Mouse (Mus musculus) gastrocnemius, adult 18-20 months (tissue): Measurements from ENCODE around the gene Tmem107. TPM values are rescaled to one million over a fixed set of nuclear protein-coding genes. Genes with fewer than 3 reads are reported as not detected.

Experiments used
- DNase-seq: peaks from one replicate; pipeline ENCODE4 v3.0.0; 2021; ENCODE audit warnings: low spot score
- total RNA-seq, 2 experiments: library from RNA; stranded (reverse); gene quantifications; 2 replicates each; pipeline ENCODE4 v1.2.3; 2021

Gene Tmem107
- total RNA-seq, 2 experiments from 2014 or later: 3.5 to 3.7 TPM

DNA sequence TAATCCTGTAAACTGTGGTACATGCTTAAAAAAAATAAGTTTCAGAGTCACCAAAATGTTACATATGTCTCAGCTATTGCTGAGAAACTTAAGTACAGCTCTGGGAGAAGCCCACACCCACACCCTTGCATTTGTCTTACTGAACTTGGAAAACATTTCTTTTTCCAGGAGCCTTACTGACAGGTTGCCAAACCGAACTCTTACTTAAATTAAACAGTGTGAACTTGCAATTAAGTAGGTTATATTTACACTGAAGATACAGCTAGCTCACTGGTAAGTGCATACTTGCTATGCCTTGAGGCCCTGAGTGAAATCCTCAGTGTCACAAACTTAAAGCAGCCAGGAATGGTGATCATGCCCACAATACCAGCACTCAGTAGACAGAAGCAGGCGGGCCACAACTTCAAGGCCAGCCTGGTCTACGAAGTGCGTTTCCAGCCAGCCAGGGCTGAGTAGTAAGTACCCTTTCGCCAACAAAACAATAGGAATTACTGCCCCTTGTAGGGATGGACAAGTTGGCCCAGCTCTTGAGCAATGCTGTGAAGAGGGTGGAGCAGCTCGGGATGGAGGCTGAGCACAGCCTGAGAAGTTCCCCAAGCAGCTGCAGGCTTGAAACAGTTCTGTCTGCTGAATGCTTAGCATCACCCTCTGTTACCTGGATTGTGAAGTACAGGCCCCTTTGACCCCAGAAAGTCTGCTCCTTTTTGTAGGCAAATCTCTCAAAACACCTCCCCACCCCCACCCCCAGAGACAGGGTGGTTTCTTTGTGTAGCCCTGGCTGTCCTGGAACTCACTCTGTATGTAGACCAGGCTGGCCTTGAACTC is 3.6 kb downstream of the Tmem107 start:
- DNase-seq: no peak

DNA sequence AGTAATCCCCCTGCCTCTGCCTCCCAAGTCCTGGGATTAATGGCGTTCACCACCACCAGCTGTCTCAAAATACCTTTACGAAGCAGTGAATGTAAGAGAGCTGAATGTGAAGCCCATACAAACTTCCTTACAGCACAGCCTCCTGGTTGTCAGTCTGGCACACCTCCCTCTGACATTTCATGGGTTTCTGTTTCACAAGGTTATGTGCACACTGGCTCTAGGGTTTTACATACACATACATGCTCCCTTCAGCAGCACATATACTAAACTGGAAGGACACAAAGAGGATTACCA is 4.1 kb downstream of the Tmem107 start:
- no peak for DNase-seq

DNA sequence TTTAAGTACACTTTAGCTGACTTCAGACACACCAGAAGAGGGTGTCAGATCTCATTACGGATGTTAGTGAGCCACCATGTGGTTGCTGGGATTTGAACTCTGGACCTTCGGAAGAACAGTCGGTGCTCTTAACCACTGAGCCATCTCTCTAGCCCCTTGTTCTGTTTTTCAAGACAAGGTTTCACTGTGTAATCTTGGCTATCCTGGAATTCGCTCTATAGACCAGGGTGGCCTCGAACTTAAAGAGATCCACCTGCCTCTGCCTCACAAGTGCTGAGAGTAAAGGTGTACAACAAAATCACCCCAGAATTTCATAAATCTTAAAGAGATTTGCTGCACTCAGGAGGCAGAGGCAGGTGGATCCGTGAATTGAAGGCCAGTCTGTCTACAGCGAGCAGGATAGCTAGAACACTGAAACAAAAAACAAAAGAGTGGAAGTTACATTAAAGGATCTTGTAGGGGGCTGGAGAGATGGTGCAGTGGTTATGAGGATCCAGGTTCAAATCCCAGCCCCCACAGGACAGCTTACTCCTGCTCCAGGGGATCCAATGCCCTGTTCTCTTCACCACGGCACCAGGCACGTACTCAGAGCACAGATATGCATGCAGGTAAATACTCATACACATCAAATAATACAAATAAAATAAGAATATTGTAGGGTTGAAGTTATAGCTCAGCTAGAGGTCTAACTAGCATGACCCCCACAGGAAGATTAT is 5.3 kb downstream of the Tmem107 start:
- DNase-seq: no peak

GRCm38 (mm10) chr11:69076572-69076971 is 6.0 kb downstream of the Tmem107 start:
- DNase-seq: no peak

DNA sequence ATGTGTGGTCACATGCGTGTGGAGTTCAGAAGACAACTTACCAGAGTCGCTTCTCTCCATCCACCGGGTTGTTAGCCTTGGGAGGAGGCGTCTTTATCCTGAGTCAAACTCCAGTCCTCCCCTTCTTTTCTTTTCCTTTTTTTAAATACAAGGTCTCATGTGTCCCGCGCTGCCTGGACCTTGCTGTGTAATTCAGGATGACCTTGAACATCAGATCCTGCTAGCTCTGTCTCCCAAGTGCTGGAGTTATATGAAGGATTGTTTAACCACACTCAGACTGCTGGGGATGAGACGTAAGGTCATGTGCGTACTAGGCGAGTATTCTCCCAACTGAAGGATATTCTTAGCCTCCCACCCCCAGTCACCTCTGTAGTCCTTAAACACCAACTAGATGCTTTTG is 6.7 kb downstream of the Tmem107 start:
- DNase-seq: no peak

GRCm38 (mm10) chr11:69078041-69078440 is 7.4 kb downstream of the Tmem107 start:
- no peak for DNase-seq

GRCm38 (mm10) chr11:69078805-69079438 is 8.3 kb downstream of the Tmem107 start:
- peak; percentile 23 for DNase-seq

DNA sequence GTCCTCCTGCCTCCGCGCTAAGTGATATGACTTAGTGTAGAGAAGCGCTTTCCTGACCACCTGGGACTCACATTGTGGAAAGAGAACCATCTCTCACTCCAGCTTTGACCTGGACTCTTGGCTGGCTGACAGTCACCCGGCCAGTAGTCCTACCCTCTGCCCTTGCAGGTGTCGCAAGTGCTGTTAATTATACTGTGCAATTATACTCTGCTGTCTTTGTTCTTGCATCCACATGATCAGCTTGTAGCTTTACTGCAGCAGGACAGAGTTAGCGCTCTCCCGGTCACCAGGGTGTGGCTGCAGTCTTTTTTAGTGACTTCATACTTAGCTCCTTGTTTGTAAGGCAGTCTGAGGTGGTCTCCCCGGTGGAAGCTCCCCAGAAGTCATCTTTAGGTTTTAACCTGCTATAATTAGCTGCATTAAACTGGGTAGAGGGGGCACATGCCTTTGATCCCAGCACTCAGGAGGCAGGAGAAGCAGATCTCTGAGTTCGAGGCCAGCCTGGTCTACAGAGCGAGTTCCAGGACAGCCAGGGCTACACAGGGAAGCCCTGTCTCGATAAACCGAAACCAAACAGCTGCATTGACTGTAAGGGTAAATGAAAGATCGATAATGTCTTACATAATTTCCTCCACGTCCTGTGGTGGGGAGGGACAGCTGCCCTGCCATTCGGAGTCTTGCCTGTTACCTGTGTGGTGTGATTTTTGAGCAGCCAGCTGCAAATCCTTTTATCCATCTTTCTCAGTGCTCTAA is 9.7 kb downstream of the Tmem107 start:
- DNase-seq: no peak

DNA sequence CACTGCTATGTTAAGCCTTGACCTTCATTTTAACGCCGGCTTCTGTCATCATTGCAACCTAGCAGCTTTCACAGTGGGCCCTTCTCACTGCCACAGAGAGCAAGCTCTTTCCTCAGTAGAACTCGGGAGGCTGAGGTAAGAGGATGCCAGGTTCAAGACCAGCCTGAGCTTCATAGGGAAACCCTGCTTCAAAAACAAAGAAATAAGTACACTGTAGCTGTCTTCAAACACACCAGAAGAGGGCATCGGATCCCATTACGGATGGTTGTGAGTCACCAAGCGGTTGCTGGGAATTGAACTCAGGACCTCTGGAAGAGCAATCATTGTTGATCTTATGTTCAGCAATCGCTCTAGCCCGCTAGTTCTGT is 10.2 kb downstream of the Tmem107 start:
- no peak for DNase-seq

DNA sequence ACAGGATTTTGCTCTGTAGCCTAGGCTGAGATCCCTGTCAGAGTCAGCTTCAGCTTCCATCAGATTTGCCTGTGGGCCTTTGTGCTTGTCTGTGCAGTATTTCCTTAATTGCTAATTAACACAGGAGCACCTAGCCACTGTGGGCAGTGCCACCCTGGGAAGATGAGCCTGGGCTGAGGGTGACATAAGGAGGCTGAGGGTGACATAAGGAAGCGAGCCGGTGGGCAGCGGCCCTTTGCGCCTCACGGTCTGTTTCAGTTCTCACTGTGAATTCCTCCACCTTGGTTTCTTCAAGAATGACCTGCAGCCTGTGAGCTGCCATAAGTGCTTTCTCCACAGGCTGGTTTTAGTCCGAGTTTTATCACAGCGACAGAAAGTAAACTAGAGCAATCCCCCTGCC is 11.0 kb downstream of the Tmem107 start:
- DNase-seq: no peak

DNA sequence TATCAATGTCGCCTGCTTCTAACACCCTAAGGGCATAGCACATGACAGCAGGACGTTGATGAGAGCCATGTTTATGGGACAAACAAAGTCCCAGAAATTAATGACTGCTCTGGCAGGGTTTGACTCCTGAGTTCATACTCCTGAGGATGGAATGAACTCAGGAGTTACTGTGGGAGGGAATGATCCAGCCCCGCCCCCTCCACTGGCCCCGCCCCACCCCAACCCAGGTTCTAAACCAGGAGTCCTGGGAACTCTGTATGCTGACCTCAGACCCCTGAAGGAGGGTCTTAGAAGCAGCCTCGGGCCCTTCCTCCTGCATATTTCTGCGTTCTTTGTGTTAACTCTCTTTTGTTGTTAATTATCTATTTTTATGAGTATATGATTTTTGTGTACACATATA is 15.0 kb downstream of the Tmem107 start:
- no peak for DNase-seq

- peak; percentile 23 for DNase-seq
These were observed 15.8 kb downstream of the Tmem107 start for GRCm38 (mm10) chr11:69086390-69086789.

DNA sequence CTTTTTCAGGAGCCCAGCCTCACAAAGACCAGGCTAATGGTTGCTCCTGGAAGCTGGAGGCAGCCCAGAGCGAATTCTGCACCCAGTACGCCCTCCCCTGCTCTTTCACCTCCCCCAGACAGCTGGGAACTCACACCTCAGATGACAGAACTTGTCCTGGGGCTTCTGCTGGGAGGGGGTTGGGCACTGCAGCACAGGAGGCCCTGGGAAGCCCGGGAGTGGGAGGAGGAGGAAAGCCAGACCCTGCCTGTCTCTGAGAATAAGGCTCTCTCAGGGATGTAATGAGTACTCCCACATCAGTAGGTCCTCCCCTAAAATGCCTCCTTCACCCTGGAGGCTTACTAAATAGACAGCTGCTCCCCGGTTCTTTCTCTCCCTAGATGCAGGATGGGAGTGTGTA is 16.5 kb downstream of the Tmem107 start:
- no peak for DNase-seq

GRCm38 (mm10) chr11:69087597-69087996 is 17.0 kb downstream of the Tmem107 start:
- no peak for DNase-seq

DNA sequence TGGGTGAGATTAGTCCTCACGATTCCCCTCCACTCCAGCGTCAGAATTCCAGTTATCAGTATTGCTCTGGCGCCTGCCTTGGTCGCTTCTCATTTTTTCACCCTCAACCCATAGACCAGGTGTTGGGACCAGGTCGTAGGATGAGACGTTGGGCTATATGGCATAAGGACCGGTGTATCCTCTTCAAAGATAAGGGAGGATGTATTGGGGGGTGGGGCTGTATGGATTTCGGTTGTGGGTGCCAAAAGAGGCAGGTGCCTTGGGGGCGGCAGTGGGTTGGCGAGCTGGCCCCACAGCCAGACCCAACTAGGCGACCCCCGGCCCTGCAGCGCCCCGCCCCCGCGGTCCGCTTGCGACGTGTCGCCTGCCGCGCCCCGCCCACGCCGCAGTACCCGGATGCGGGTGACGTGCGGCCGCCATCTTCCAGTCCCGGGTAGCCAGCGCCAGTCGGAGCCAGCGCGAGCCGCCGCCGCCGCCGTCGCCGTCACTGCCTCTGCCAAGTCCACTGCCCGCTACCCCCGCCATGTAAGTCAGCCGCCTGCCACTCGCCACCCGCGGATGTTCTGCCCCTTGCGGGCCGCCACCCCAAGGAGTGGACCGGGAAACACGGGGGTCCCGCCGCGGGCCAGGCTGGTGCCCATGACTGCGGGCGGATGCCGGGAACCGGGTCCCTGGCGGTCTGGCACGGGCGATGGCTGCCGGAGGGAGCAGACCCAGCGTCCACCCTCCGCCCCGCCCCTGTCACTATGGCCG is 17.7 kb downstream of the Tmem107 start, which contains the start of gene Vamp2:
Gene Vamp2, plus strand, starts transcription at position 388 of the 753 bp plus-strand sequence.
- DNase-seq: peak; percentile 89

DNA sequence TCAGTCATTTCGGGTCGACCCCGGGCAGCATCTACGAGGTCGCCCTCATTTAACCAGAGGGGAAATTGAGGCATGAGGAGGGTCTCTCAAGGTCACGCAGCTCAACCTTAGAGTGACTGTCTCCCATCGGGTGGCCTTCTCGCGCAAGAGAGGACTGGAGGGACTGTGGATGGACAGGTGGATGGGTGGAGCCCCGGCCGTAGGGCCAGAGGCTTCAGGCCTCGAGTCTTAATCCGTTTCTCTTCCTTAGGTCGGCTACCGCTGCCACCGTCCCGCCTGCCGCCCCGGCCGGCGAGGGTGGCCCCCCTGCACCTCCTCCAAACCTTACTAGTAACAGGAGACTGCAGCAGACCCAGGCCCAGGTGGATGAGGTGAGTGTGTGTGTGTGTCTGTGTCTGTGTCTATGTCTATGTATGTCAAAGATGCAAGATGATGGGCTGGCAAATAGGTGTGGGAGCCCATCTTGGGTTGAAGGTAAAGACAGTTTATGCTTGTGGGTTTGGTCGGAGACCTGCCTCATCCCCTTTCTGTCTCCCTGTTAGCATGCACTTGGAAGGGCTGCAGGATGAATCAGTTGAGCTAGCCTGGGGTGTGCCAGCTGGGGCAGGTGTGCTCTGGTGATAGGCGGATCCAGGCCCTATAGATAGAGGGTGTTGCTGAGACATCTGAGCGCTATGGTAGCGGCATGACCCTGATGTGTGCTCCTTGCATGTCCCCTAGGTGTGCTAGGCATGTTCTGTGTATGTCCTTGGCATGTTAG is 18.4 kb downstream of the Tmem107 start:
- DNase-seq: peak; percentile 3

GRCm38 (mm10) chr11:69089616-69090290 is 19.1 kb downstream of the Tmem107 start:
- no peak for DNase-seq

DNA sequence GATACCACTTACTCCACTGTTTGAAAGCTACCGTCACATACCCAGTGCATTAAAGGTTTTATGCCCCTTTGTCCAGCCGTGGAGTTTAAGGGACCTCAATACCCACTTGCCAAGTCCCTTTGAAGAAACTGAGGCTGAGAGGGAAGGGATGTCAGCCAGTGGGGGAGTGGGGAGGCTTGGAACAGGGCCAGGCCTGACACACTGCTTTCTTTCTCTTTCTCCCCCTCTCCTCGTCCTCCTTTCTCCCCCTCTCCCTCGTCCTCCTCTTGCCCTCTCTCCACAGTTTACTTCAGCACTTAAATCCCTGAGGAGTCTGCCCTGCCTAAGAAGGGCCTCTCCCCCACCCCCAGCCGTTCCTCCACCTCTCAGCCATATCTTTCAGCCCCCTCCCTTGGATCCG is 19.8 kb downstream of the Tmem107 start:
- DNase-seq: no peak

DNA sequence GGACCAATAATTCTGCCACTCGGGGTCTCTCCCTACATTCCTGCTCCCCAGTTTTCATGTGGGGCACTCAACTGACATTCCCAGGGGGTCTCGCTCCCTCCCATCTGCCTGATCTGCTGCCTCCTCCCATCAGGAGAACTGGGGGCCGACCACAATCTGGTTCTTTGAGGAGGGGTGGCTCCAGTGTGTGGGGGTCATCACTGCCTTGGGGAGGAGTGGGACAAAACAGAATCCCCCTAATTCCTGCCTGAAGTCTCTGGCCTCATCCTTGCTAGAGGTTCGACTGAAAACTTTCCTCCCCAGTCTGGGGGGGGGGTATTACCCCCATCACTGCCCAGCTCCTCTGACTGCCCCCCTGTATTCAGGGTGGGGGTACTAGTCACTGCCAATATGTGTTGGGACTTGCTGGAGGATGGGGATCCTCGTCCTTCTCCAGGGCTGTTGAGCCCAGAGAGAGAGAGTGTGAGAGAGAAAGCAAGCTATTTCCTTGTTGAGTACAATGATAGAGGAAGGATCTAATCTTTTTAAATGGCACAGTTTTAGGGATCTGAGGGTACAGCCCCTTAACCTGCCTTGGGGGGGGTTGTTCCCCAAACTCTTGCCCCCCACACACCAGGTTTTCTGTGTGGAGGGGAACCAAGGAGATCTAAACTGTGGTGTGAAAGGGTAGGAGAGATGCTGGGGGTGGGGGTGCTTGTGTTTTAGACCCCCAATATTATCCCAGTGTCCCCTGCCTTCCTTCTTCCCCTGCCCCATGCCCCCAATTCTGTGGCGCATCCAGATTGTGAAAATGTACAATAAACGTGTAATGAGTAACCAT is 21.2 kb downstream of the Tmem107 start:
- no peak for DNase-seq
